Mouse (Mus musculus) heart, embryonic 13.5 days (tissue): ENCODE measurements around the gene Cmss1. TPM values are rescaled to one million over a fixed set of nuclear protein-coding genes. Genes with fewer than 3 reads are reported as not detected.

Source experiments
- ATAC-seq: fragments of 200-750 bp; cut with Nextera tagmentation; 2 replicates; pipeline ENCODE4 v1.8.0; 2017; ENCODE audit warnings: moderate TSS enrichment; ENCODE audit not compliant: insufficient number of reproducible peaks, low FRiP score, low TSS enrichment; ENCODE audit errors: extremely low read depth
- H3K27ac ChIP-seq: fragments of 300-500 bp; sonication (generic); replicated peaks from 2 replicates; pipeline ENCODE4 v1.5.1; 2015; ENCODE audit warnings: moderate library complexity, mild to moderate bottlenecking, inconsistent platforms
- H3K27me3 ChIP-seq: fragments of 300-500 bp; sonication (generic); replicated peaks from 2 replicates; pipeline ENCODE4 v1.6.1; 2015; ENCODE audit warnings: mild to moderate bottlenecking, inconsistent platforms
- H3K36me3 ChIP-seq: fragments of 300-500 bp; sonication (generic); 2 replicates; pipeline ENCODE4 v1.6.1; 2015; ENCODE audit warnings: mild to moderate bottlenecking, inconsistent platforms
- H3K4me1 ChIP-seq: fragments of 300-500 bp; sonication (generic); 2 replicates; pipeline ENCODE4 v1.6.1; 2015; ENCODE audit warnings: inconsistent platforms
- H3K4me2 ChIP-seq: fragments of 300-500 bp; sonication (generic); 2 replicates; pipeline ENCODE4 v1.6.1; 2015; ENCODE audit warnings: inconsistent platforms, mild to moderate bottlenecking, moderate library complexity
- H3K4me3 ChIP-seq: fragments of 300-500 bp; sonication (generic); 2 replicates; pipeline ENCODE4 v1.5.1; 2015; ENCODE audit warnings: moderate library complexity, mild to moderate bottlenecking, inconsistent platforms
- H3K9ac ChIP-seq: fragments of 300-500 bp; sonication (generic); 2 replicates; pipeline ENCODE4 v1.6.1; 2015; ENCODE audit warnings: inconsistent platforms, mild to moderate bottlenecking, moderate library complexity
- H3K9me3 ChIP-seq: fragments of 300-500 bp; sonication (generic); 2 replicates; pipeline ENCODE4 v1.6.1; 2016; ENCODE audit warnings: inconsistent platforms
- WGBS: fragments of 180-500 bp; shearing (Covaris S2); methylation state at CpG from one replicate; pipeline ENCODE4 v1.1.7; 2015; ENCODE audit warnings: mixed read lengths; 5-methylcytosine and 5-hydroxymethylcytosine counted together
- polyA plus RNA-seq: library from polyadenylated mRNA; unstranded; fragments of >200 nt; fragmentation: Nextera tagmentation; extraction: Ambion mirVana; gene quantifications from 2 replicates; pipeline ENCODE4 v1.2.1, GENCODE M21; 2015

Gene Cmss1
- polyA plus RNA-seq, 1 experiment from 2014 or later = 32.2 TPM

DNA sequence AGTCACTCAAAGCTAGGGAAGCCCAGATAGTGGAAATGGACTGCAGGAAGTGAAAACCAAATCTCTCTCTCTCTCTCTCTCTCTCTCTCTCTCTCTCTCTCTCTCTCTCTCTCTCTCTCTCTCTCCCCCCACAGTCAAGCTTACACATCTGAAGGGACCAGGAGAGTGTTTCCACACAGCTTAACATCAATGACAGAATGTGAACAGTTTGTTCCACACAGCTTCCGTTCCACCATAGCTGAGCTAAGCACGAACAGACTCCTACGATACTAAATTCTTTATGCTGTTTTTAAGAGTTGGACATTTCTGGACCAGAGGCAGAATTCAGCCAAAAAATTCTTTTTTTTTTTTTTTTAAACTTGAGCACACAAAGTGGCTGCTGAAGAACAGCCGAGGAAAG lies 114.8 kb downstream of the Cmss1 start:
- Histone ChIP-seq H3K36me3 (no peaks in the 10 kb centered on the region), H3K27me3 (no peaks in the 10 kb centered on the region), H3K27ac (no peak overlapping the region), H3K9ac (no peak overlapping the region), H3K4me1 (peaks cover 29% of the 10 kb centered on the region), H3K4me3 (no peak overlapping the region), H3K4me2 (no peak overlapping the region), H3K9me3 (no peaks in the 10 kb centered on the region)
- WGBS = 86% methylated on average over 4 of the region's 4 CpGs
- ATAC-seq = no peak

DNA sequence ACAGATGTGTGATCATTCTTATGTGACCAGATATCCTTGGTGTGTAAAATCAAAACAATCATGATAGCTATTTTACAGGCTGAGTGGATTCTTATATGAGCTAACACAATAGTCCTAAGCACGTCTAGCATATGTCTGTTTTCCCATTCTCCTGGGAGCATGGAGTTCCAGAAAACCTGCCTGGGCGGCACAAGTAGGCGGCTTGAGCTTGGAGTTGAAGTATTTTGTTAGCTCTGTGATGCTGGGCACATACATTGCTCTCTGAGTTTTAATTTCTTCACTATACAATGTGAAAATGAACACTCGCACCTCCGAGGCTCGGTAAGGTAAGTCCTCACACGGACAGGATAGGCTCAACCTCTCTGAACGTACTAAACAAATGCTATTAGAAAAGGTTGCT lies 116.0 kb downstream of the Cmss1 start:
- no peaks in the 10 kb centered on the region for H3K36me3 ChIP-seq
- no peak overlapping the region for H3K27ac ChIP-seq
- no peaks in the 10 kb centered on the region for H3K27me3 ChIP-seq
- no peaks in the 10 kb centered on the region for H3K9me3 ChIP-seq
- peaks cover 18% of the 10 kb centered on the region for H3K4me1 ChIP-seq
- H3K4me3 ChIP-seq = no peak overlapping the region
- no peak overlapping the region for H3K9ac ChIP-seq
- no peak for ATAC-seq
- WGBS = 94% methylated on average over 8 of the region's 8 CpGs
- no peak overlapping the region for H3K4me2 ChIP-seq

DNA sequence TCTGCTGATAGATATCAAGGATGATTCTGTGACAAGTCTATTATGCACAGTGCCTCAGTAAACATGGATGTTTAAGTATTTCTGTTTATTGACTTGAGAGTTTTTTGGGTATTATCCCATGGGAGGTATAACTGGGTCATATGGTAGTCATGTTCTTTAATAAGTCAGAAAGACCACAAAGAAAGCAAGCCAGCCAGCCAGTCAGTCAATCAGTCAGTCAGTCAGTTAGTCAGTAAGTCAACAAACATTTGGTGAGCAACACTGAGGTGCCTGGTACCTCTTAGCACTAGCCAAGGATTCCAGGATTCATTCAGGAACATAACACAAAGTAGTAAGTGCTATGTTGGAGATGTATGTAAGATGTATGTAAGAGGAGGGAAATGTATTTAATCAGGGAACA lies 118.0 kb downstream of the Cmss1 start:
- ATAC-seq = no peak
- H3K27me3 ChIP-seq = no peaks in the 10 kb centered on the region

DNA sequence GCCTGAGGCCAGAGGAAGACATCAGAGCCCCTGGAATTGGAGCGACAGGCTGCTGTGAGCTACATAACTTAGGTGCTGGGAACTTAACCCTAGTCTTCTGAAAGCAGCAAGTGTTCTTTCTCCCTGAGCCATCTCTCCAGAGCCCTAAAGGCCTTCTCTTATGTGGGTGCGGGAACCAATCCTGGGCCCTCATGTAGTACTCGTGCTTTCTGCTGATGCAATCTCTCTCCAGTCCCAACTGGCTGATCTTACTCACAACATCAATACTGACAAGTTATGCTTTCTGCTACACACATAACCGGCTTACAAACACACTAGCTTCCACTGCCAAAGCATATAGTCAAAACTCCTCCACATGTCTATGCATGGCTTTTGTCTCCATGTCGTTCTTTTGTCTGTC lies 120.4 kb downstream of the Cmss1 start:
- Histone ChIP-seq H3K4me1 (peaks cover 31% of the 10 kb centered on the region), H3K4me2 (no peak overlapping the region), H3K27me3 (no peaks in the 10 kb centered on the region), H3K36me3 (no peaks in the 10 kb centered on the region), H3K9me3 (no peaks in the 10 kb centered on the region), H3K4me3 (no peak overlapping the region), H3K9ac (no peak overlapping the region), H3K27ac (no peak overlapping the region)
- 84% methylated on average over 5 of the region's 5 CpGs for WGBS
- ATAC-seq = no peak

More for the DNA sequence above, 118.0 kb downstream of the Cmss1 start:
- peaks cover 21% of the 10 kb centered on the region for H3K4me1 ChIP-seq
- H3K9ac ChIP-seq = no peak overlapping the region
- no peak overlapping the region for H3K27ac ChIP-seq
- no peak overlapping the region for H3K4me3 ChIP-seq
- H3K4me2 ChIP-seq = no peak overlapping the region
- H3K9me3 ChIP-seq = no peaks in the 10 kb centered on the region
- H3K36me3 ChIP-seq = no peaks in the 10 kb centered on the region

DNA sequence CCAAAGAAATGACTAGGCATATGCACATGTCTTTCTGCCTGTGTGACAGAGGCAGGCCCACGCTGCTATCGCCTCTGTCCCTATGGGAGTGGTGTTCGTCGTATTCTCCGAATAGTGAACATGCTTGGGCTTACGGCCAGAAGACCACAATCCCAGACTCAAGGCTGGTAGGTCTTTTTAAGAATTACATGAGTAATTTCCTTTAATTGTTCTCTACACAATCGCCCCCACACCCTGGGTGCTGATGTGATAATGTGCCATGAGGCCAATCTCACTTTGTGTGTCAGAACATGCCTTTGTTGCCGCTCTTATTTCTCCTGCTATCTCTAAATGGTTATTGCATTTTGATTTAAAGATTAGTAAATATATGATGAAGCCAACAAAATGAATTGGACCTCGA lies 121.4 kb downstream of the Cmss1 start:
- no peak overlapping the region for H3K4me2 ChIP-seq
- H3K27me3 ChIP-seq = no peaks in the 10 kb centered on the region
- H3K36me3 ChIP-seq = no peaks in the 10 kb centered on the region
- H3K9ac ChIP-seq = no peak overlapping the region
- H3K9me3 ChIP-seq = no peaks in the 10 kb centered on the region
- WGBS = 53% methylated on average over 9 of the region's 9 CpGs
- H3K27ac ChIP-seq = no peak overlapping the region
- ATAC-seq = no peak
- H3K4me1 ChIP-seq = peaks cover 37% of the 10 kb centered on the region
- H3K4me3 ChIP-seq = no peak overlapping the region

DNA sequence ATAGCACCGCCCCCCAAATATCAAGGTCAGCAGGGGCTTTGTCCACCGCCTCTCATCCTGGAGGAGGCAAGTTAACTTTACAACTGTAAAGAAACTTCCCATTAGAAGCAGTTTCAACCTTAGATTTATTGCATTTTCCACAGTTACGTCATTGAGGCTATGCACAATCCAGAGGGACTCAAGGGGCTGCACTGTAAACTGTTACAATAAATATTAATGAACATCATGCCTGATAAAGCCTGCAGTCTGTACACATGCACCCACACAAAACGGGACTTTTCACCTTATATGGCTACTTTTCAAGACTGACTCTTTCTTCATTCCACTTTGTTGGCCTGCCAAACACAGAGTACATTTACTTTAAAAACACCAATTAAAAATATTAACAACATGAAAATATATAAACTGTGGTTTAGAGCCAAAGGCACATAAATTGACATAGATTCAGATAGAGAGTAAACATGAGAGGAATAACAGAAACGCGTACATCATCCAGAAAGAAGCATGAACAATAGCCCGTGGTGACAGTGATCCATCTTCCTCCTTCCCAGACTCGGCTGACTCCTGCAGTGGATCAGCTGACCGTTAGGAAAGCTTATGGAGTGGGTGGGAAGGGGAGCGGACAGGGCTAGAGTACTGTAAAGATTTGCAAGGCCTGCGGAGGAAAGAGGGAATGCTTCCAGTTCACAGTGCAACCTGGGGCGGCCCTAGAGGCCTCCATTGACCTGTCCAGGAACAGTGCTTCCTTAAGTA lies 122.4 kb downstream of the Cmss1 start:
- Histone ChIP-seq H3K27me3 (no peaks in the 10 kb centered on the region), H3K9me3 (no peaks in the 10 kb centered on the region), H3K4me1 (peaks cover 42% of the 10 kb centered on the region), H3K36me3 (no peaks in the 10 kb centered on the region), H3K4me3 (no peak overlapping the region), H3K27ac (peak overlapping the region; percentile 36; the same call in 1 of the 2 replicates), H3K4me2 (no peak overlapping the region), H3K9ac (peak overlapping the region; percentile 24; the same call in 1 of the 2 replicates)
- no peak for ATAC-seq
- 60% methylated on average over 12 of the region's 12 CpGs for WGBS

DNA sequence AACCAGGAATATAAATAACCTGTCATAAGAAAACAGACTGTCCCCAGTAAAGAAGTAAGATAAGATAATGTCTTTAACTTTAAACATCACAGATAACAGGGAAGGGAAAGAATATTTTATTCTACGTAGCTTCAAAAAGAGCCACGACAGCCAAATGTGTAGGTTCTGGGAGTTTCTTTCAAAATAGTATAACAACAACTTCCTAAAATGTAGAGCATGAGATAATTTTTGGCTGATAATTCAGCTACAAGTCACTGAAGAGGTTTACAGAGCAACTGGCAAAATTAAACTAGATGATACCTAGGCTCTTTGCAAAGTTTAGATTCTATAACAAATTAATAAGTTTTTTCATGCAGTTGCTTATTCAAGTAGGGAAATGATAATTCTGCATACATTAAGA lies 123.2 kb downstream of the Cmss1 start:
- H3K27ac ChIP-seq = peak overlapping the region; percentile 48
- no peaks in the 10 kb centered on the region for H3K9me3 ChIP-seq
- no peak overlapping the region for H3K4me3 ChIP-seq
- WGBS = 27% methylated on average over 2 of the region's 2 CpGs
- H3K36me3 ChIP-seq = no peaks in the 10 kb centered on the region
- no peak overlapping the region for H3K9ac ChIP-seq
- H3K4me1 ChIP-seq = peaks cover 42% of the 10 kb centered on the region
- no peak overlapping the region for H3K4me2 ChIP-seq
- H3K27me3 ChIP-seq = no peaks in the 10 kb centered on the region
- no peak for ATAC-seq

DNA sequence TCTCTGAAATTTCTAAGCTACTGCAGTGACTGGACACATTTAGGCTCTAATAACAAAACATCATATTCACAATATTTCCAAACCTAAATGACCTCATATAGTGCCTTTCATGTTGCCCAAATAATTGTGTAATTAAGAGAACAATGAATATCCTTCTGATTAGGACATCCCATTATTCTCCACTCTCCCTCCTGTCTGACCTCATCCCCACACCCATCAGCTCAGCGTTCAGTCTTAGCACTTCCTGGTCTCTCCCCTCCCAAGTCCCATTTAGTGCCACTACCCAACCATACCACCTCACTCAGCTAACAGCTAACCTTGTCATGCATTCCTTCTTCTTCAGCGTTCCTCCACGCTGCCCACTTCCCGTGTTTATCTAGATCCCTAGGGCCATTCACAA lies 123.8 kb downstream of the Cmss1 start:
- Histone ChIP-seq H3K4me2 (no peak overlapping the region), H3K9me3 (no peaks in the 10 kb centered on the region), H3K27ac (peak overlapping the region; percentile 48), H3K9ac (no peak overlapping the region), H3K4me3 (no peak overlapping the region), H3K4me1 (peaks cover 40% of the 10 kb centered on the region), H3K27me3 (no peaks in the 10 kb centered on the region), H3K36me3 (no peaks in the 10 kb centered on the region)
- no peak for ATAC-seq
- WGBS = 35% methylated on average over 4 of the region's 4 CpGs

DNA sequence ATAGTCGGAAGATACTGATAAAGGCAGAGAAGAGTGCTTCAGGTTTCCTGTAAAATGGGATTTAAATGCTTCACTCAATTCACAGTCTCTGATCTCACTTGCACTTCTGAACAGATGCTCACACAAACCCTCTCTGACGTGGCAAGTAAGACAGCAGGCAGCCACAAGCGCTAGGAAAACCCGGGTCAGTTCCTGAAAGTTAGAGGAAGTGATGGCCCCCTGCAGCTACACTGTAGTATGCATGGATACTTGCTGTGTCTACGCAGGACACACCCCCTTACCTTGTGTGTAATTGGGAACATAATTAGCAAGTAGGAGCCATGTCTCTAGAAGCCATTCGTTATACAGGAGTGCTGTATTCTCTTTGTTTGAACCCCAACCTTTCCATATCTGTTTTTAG lies 124.4 kb downstream of the Cmss1 start:
- no peaks in the 10 kb centered on the region for H3K27me3 ChIP-seq

DNA sequence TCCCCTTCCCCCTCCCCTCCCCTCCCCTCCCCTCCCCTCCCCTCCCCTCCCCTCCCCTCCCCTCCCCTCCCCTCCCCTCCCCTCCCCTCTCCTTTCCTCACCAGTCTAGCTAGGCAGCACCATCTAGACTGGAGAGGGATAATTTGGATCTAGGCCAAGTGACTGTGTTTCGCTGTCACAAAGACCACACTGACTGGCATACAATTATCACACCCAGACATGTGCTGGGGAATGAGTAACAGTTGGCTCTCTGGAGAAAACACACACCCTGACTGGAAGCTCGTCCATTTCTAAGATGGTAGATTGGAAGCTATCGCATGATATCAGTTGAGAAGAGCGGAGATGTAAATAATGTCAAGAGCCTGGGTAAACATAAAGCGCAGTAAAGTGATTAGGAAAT lies 126.9 kb downstream of the Cmss1 start:
- Histone ChIP-seq H3K27ac (no peak overlapping the region), H3K4me2 (no peak overlapping the region), H3K9me3 (peaks cover 11% of the 10 kb centered on the region; the same call in 1 of the 2 replicates), H3K9ac (no peak overlapping the region), H3K27me3 (no peaks in the 10 kb centered on the region), H3K4me1 (peaks cover 31% of the 10 kb centered on the region), H3K4me3 (no peak overlapping the region), H3K36me3 (peaks cover 4% of the 10 kb centered on the region; the same call in 1 of the 2 replicates)
- WGBS = 36% methylated on average over 5 of the region's 5 CpGs
- no peak for ATAC-seq

More for the DNA sequence above, 124.4 kb downstream of the Cmss1 start:
- no peaks in the 10 kb centered on the region for H3K36me3 ChIP-seq
- no peaks in the 10 kb centered on the region for H3K9me3 ChIP-seq
- H3K4me2 ChIP-seq = no peak overlapping the region
- peaks cover 34% of the 10 kb centered on the region for H3K4me1 ChIP-seq
- ATAC-seq = no peak
- no peak overlapping the region for H3K9ac ChIP-seq
- 66% methylated on average over 6 of the region's 6 CpGs for WGBS
- no peak overlapping the region for H3K4me3 ChIP-seq
- H3K27ac ChIP-seq = no peak overlapping the region

DNA sequence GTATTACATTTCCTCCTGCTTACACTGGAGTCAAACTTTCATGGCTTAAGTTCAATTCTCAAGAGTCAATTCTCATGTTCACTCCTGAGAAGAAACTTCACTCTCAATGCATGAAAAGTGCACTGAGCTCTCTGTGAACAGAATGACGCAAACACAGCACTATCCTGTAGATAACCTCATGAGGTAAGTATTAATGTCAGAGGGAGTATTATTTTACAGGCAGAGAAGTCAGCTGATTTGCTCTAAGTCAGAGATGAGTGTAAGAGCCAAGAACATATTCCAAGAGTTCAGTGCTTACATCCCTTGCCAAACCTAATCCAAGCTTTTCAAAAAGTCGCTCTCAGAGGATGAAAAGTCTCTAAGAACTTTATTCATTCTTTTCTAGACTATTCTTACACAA lies 128.2 kb downstream of the Cmss1 start:
- Histone ChIP-seq H3K9me3 (peaks cover 11% of the 10 kb centered on the region; the same call in 1 of the 2 replicates), H3K27me3 (no peaks in the 10 kb centered on the region), H3K4me1 (peaks cover 22% of the 10 kb centered on the region), H3K4me3 (no peak overlapping the region), H3K27ac (peak overlapping the region; percentile 56), H3K4me2 (no peak overlapping the region), H3K36me3 (peaks cover 4% of the 10 kb centered on the region; the same call in 1 of the 2 replicates), H3K9ac (no peak overlapping the region)
- no peak for ATAC-seq
- WGBS = 62% methylated on average over 2 of the region's 2 CpGs
